Mouse (Mus musculus) hindbrain, embryonic 16.5 days (tissue): ENCODE results near the gene Nucb1. TPM values are rescaled to one million over a fixed set of nuclear protein-coding genes. Genes with fewer than 3 reads are reported as not detected.

Experiments
- microRNA-seq: library from miRNA; unstranded; fragments of <30 nt; microRNA quantifications from one replicate; pipeline ENCODE4, GENCODE M21; 2017
- polyA plus RNA-seq: library from polyadenylated mRNA; unstranded; fragments of >200 nt; fragmentation: Nextera tagmentation; extraction: Ambion mirVana; gene quantifications from 2 replicates; pipeline ENCODE4 v1.2.1, GENCODE M21; 2015

Gene Nucb1
- polyA plus RNA-seq, 1 experiment from 2014 or later: 141 TPM

Small RNAs within 50 kb of the gene (microRNA-seq; reads per million reads assigned to microRNA genes)
- not detected for gene Gm22133

Other genes with a start within 250 kb of the Nucb1 start
- gene Slc6a21, start 232.9 kb downstream of the Nucb1 start, polyA plus RNA-seq: not detected in 2 replicates
- gene Trpm4, start 176.6 kb downstream of the Nucb1 start, polyA plus RNA-seq: 13.3 and 14.2 TPM in 2 replicates
- 0.28 and 0.72 TPM in 2 replicates for gene Hrc, start 175.1 kb downstream of the Nucb1 start, polyA plus RNA-seq
- gene Ppfia3, start 143.4 kb downstream of the Nucb1 start, polyA plus RNA-seq: 28.5 and 28.6 TPM in 2 replicates
- 41.4 and 70.3 TPM in 2 replicates for gene Lin7b, start 139.8 kb downstream of the Nucb1 start, polyA plus RNA-seq
- 144 and 161 TPM in 2 replicates for gene Snrnp70, start 114.7 kb downstream of the Nucb1 start, polyA plus RNA-seq
- gene Kcna7, start 104.8 kb downstream of the Nucb1 start, polyA plus RNA-seq: 0.06 TPM in 1 of 2 replicates, not detected in the other
- 0.15 and 0.27 TPM in 2 replicates for gene Ntf5, start 96.7 kb downstream of the Nucb1 start, polyA plus RNA-seq
- 2.0 and 2.3 TPM in 2 replicates for gene Lhb, start 89.6 kb downstream of the Nucb1 start, polyA plus RNA-seq
- 25.5 and 28.7 TPM in 2 replicates for gene Gys1, start 75.6 kb downstream of the Nucb1 start, polyA plus RNA-seq
- 94.3 and 108 TPM in 2 replicates for gene Ruvbl2, start 72.3 kb downstream of the Nucb1 start, polyA plus RNA-seq
- 5,303 and 5,527 TPM in 2 replicates for gene Ftl1, start 50.5 kb downstream of the Nucb1 start, polyA plus RNA-seq
- gene Bax, start 43.5 kb downstream of the Nucb1 start, polyA plus RNA-seq: 226 and 242 TPM in 2 replicates
- gene Tulp2, start 28.5 kb downstream of the Nucb1 start, polyA plus RNA-seq: 0.20 and 0.30 TPM in 2 replicates
- gene Gm45808, start 23.6 kb downstream of the Nucb1 start, polyA plus RNA-seq: not detected in 2 replicates
- 4.0 and 4.3 TPM in 2 replicates for gene Dhdh, start 21.6 kb downstream of the Nucb1 start, polyA plus RNA-seq
- 17.5 and 18.2 TPM in 2 replicates for gene Ppp1r15a, start 15.9 kb upstream of the Nucb1 start, polyA plus RNA-seq
- gene Plekha4, start 15.9 kb upstream of the Nucb1 start, polyA plus RNA-seq: 2.2 and 3.1 TPM in 2 replicates
- 0.43 and 0.80 TPM in 2 replicates for gene Hsd17b14, start 44.5 kb upstream of the Nucb1 start, polyA plus RNA-seq
- gene Bcat2, start 59.7 kb upstream of the Nucb1 start, polyA plus RNA-seq: 22.7 and 27.0 TPM in 2 replicates
- not detected in 2 replicates for gene Fgf21, start 105.1 kb upstream of the Nucb1 start, polyA plus RNA-seq
- not detected in 2 replicates for gene Fut1, start 106.9 kb upstream of the Nucb1 start, polyA plus RNA-seq
- gene Izumo1, start 111.4 kb upstream of the Nucb1 start, polyA plus RNA-seq: not detected in 2 replicates
- gene Rasip1, start 117.1 kb upstream of the Nucb1 start, polyA plus RNA-seq: 16.7 and 17.5 TPM in 2 replicates
- gene Mamstr, start 129.6 kb upstream of the Nucb1 start, polyA plus RNA-seq: 2.9 and 5.2 TPM in 2 replicates
- gene Fut2, start 156.0 kb upstream of the Nucb1 start, polyA plus RNA-seq: 0.09 and 0.19 TPM in 2 replicates
- 0.84 and 0.94 TPM in 2 replicates for gene Ntn5, start 173.6 kb upstream of the Nucb1 start, polyA plus RNA-seq
- 0.43 and 0.45 TPM in 2 replicates for gene Sec1, start 184.0 kb upstream of the Nucb1 start, polyA plus RNA-seq
- gene Car11, start 189.4 kb upstream of the Nucb1 start, polyA plus RNA-seq: 63.8 and 68.2 TPM in 2 replicates
- 3.2 and 3.3 TPM in 2 replicates for gene Dbp, start 194.7 kb upstream of the Nucb1 start, polyA plus RNA-seq
- gene Rpl18, start 205.1 kb upstream of the Nucb1 start, polyA plus RNA-seq: 508 and 537 TPM in 2 replicates
- gene Sphk2, start 207.6 kb upstream of the Nucb1 start, polyA plus RNA-seq: 23.9 and 28.3 TPM in 2 replicates
- gene Fam83e, start 210.8 kb upstream of the Nucb1 start, polyA plus RNA-seq: 0.37 and 0.44 TPM in 2 replicates
- not detected in 2 replicates for gene Spaca4, start 215.4 kb upstream of the Nucb1 start, polyA plus RNA-seq